Mouse (Mus musculus) splenic B cell, adult 2 months (primary cell): Measurements from ENCODE around the gene Arhgap25.

Experiments used
- DNase-seq: peaks from one replicate; pipeline ENCODE4 v3.0.0-alpha.2; 2011; ENCODE audit warnings: low read depth, low spot score
- H3K27me3 ChIP-seq: 2 replicates; pipeline ENCODE4 v1.6.1; 2012; ENCODE audit warnings: mild to moderate bottlenecking, low read length, moderate library complexity, mixed read lengths; ENCODE audit not compliant: control insufficient read depth, poor library complexity, insufficient read depth, severe bottlenecking
- H3K36me3 ChIP-seq: 2 replicates; pipeline ENCODE4 v1.6.1; 2012; ENCODE audit warnings: mild to moderate bottlenecking, low read length, moderate library complexity, mixed read lengths; ENCODE audit not compliant: control insufficient read depth, poor library complexity, insufficient read depth, severe bottlenecking

Gene Arhgap25

GRCm38 (mm10) chr6:87467373-87467772 lies 65.7 kb downstream of the Arhgap25 start:
- Histone ChIP-seq H3K36me3 (peaks cover 38% of the 10 kb centered on the region), H3K27me3 (no peaks in the 10 kb centered on the region)
- DNase-seq = no peak

DNA sequence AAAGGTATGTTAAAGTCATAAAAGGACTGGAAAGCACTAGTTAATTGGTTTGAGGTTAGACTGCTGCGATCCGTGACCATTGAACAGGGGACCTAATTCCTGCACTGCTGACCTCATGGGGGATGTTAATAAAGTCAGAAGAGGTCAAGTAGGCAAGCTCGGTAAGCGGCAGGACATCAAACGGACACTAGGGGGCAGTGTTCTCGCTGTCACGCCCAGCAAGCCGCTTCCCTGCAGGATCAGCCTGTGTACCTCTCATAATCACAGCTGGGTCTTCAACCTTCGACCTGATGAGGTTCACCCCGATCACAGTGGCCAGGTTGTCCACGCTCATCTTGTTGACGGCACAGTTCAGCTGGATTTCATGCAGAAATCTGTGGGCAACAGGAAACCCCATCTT lies 66.8 kb downstream of the Arhgap25 start:
- Histone ChIP-seq H3K27me3 (no peaks in the 10 kb centered on the region), H3K36me3 (peaks cover 41% of the 10 kb centered on the region)
- peak; percentile 84 for DNase-seq

- no peak for DNase-seq
- no peaks in the 10 kb centered on the region for H3K27me3 ChIP-seq
- H3K36me3 ChIP-seq = peaks cover 6% of the 10 kb centered on the region
Measured at GRCm38 (mm10) chr6:87455507-87455906, 77.6 kb downstream of the Arhgap25 start.

DNA sequence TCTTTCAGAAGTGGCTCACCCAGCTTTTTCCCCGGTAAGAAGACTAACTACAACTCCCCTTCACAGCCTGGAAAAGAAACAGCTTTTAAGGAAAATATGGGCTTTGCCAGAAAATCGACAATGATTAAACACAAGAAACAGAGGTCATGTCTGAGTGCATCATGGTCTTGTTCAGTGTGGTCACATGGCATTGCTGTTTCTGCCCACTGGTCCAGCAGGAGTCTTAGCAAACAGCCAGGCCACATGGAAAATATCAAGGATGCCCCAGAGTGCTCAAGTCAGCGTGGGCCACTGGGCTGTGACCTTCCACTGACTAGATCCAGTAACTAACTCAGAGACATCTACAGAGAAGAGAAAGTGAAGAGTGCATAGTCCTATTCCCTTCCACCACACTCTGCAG lies 81.3 kb downstream of the Arhgap25 start:
- DNase-seq = no peak
- no peaks in the 10 kb centered on the region for H3K27me3 ChIP-seq
- peaks cover 2% of the 10 kb centered on the region; the same call in 1 of the 2 replicates for H3K36me3 ChIP-seq

DNA sequence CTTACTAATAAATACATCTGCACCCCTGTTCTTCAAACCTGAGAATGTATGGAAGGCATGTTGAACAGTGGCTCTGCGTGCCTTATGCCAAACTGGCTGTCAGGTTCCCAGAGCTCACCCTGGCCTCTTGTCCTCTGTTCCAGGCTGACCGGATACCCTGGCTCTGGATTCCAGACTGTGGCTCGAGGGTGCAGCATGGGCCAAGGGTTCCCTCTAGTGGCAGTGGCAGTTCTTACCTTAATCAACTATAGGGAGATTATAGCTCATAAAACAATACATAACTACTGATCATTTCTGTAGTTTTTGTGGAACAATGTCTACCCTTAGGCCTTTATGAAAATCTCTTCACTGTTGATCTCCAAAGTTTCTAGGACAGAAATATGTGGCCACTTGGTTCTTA lies 82.0 kb downstream of the Arhgap25 start:
- Histone ChIP-seq H3K36me3 (no peaks in the 10 kb centered on the region), H3K27me3 (no peaks in the 10 kb centered on the region)
- peak; percentile 49 for DNase-seq

DNA sequence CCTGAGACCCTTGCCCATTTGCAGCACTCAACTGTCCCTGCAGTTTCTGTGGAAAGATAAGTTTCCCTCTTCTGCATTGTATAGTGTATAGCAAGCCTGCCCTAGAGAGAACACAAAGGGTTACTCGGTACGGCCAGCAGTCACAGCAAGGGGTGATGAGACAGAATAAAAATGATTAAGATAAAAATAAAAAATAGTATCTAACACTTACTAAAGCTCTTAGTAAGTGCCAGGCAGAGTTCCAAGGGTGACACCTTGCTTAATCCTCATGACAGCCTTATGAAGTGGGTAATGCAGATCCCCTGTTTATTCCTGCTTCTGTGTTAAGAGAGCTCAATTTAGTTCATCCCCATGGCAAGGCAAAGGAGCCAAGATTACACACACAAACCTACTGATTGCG lies 83.5 kb downstream of the Arhgap25 start:
- no peaks in the 10 kb centered on the region for H3K27me3 ChIP-seq
- no peak for DNase-seq
- H3K36me3 ChIP-seq = no peaks in the 10 kb centered on the region

GRCm38 (mm10) chr6:87447217-87447616 lies 85.8 kb downstream of the Arhgap25 start:
- Histone ChIP-seq H3K27me3 (no peaks in the 10 kb centered on the region), H3K36me3 (no peaks in the 10 kb centered on the region)
- DNase-seq = peak; percentile 40

- Histone ChIP-seq H3K36me3 (no peaks in the 10 kb centered on the region), H3K27me3 (no peaks in the 10 kb centered on the region)
- DNase-seq = no peak
Measured at GRCm38 (mm10) chr6:87445222-87445621, 87.8 kb downstream of the Arhgap25 start.

DNA sequence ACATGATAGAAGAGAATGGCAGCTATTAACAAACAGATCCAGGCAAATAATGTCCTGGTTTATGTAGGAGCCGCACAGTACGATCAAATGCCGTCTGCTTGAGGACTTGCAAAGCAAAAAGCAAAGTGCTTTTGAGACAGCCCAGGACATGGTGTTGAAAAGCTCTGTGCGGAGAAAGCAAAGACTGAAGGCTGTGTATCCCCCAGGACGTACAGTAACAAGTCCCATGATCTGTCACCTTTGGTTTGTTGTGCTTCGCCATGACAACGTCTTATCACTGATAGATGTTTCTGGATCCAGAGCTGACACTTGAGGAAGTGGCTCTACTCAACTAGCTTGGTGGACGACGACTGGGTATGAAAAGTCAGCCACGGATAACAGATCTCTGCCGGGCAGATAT lies 89.8 kb downstream of the Arhgap25 start:
- no peak for DNase-seq
- Histone ChIP-seq H3K36me3 (no peaks in the 10 kb centered on the region), H3K27me3 (no peaks in the 10 kb centered on the region)

- Histone ChIP-seq H3K36me3 (no peaks in the 10 kb centered on the region), H3K27me3 (no peaks in the 10 kb centered on the region)
- DNase-seq = no peak
Measured at GRCm38 (mm10) chr6:87436745-87437144, 96.3 kb downstream of the Arhgap25 start.

DNA sequence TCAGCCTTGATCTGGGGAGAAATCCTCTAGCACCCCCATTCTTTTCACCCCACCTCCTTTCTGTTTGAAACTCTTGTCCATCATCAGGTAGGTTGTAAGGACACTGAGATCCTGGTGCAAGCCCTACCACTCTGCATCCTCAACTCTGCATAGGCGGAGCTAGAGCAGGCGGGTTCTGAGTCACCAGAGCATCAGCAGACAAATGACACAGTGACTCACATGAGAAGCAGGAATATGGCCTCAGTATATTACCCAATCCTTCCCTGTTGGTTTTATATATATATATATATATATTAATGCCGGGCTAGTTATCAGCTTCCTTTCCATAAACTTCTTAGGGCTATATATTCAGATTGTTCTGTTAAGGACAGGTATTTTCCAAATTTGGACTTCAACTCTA lies 97.3 kb downstream of the Arhgap25 start:
- Histone ChIP-seq H3K36me3 (no peaks in the 10 kb centered on the region), H3K27me3 (no peaks in the 10 kb centered on the region)
- DNase-seq = no peak

- DNase-seq = no peak
- Histone ChIP-seq H3K27me3 (no peaks in the 10 kb centered on the region), H3K36me3 (no peaks in the 10 kb centered on the region)
Measured at GRCm38 (mm10) chr6:87428487-87429044, 104.5 kb downstream of the Arhgap25 start, which contains the start of gene Bmp10. TSS of gene Bmp10 (plus strand) at chr6:87428994.

DNA sequence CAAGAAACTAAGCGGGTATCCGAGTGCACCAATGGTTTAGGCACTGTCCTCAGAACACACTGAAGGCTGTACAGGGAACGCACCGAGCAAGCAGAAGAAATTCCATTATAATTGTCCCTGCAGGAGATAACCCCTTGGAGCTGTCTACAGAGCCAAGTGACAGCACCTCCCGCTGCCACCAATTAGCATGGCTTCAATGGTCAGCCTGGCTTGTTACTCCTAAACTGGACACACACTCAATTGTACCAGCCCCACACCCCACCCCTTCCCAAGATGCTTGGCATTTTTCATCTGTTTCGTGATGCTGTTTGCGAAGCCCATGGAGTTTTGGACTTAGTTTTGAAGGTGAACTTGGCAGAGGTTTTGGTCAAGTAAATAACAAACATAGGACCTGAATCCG lies 105.4 kb downstream of the Arhgap25 start:
- no peaks in the 10 kb centered on the region for H3K27me3 ChIP-seq
- H3K36me3 ChIP-seq = no peaks in the 10 kb centered on the region
- DNase-seq = no peak

DNA sequence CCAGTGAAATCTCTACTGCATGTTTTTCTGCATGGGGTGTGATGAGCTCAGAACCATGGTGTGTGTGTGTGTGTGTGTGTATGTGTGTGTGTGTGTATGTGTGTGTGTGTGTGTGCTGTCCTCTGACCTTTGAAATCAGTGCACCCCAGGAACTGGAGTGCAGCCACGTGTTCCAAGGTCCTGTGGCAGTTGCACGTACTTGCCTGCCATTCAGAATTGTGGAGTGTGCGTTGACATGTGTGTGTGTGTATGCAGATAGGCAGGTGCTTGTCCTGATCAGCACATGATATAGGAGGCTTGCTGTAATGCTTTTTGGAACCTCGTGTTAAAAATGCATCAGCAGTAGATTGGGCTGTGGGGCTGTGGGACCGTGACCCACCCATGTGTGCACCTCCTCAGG lies 106.1 kb downstream of the Arhgap25 start:
- Histone ChIP-seq H3K36me3 (no peaks in the 10 kb centered on the region), H3K27me3 (no peaks in the 10 kb centered on the region)
- no peak for DNase-seq

- no peak for DNase-seq
Measured at GRCm38 (mm10) chr6:87424037-87424816, 108.8 kb downstream of the Arhgap25 start.

More at GRCm38 (mm10) chr6:87424037-87424816, 108.8 kb downstream of the Arhgap25 start:
- no peaks in the 10 kb centered on the region for H3K36me3 ChIP-seq
- no peaks in the 10 kb centered on the region for H3K27me3 ChIP-seq
